Mouse (Mus musculus) megakaryocyte, embryonic 14.5 days (primary cell): ENCODE data around the gene Pard3.

Source experiments
- FLI1 ChIP-seq: IDR thresholded peaks from 2 replicates; pipeline ENCODE4 v1.6.1; 2012; ENCODE audit warnings: low read length, inconsistent platforms, mixed read lengths
- GATA1 ChIP-seq: IDR thresholded peaks from 3 replicates; pipeline ENCODE4 v1.6.1; 2012; ENCODE audit warnings: mixed read lengths, low read length, inconsistent platforms, borderline replicate concordance

DNA sequence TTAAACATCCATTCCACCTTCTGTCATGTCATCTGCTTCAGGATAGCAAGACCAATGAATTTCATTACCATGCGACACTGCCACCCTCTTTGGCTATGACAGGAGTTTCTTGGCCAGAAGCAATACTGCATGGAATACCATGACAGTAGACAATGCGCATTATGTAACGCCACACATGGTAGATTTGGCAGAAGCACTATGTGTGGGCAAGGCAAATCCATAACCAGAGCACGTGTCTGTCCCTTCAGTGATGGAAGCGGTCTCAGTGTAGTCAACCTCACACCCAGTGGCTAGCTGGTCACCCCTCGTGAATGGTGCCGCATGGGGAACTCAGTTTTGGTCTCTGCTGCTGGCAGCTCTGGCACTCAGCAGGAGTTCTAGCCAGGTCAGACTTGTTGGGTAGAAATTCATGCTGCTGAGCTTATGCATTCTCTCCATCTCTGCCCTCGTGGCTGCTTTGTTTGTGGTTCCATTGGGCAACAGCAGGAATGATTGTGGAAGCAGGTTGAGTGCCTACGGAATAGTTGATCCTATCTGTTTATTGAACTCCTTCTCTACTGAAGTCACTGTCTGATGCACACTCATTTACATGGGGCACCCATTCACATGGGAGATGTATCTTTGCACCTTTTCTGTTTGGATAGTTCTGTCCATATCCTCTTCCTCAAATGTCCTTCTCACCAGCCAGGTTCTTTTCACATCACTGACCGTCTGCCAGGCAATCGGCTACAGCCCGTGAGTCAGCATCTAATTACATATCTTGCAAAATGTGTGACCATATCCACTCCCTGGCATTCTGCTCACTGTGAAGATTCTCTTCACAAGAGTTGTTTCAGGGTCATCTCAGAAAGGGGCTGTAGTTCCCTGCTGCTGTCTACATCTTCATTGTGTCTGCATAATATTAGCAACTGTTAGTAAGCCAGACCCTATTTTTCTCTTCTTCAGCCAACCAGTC is 100.9 kb downstream of the Pard3 start:
- TF ChIP-seq GATA1 (no peak), FLI1 (no peak)
